Mouse (Mus musculus) cerebellum, adult 2 months (tissue): ENCODE results near the gene Bicra. TPM values are rescaled to one million over a fixed set of nuclear protein-coding genes. Genes with fewer than 3 reads are reported as not detected.

ENCODE experiments used
- DNase-seq, 2 experiments: peaks; one replicate each; pipeline ENCODE4 v3.0.0; 2021
- H3K27ac ChIP-seq: fragments of 200-500 bp; 2 replicates; pipeline ENCODE4 v1.5.1; 2012; ENCODE audit warnings: low read length, control low read depth, inconsistent platforms; ENCODE audit not compliant: insufficient read depth
- H3K27me3 ChIP-seq: fragments of 200-500 bp; 2 replicates; pipeline ENCODE4 v1.6.1; 2012; ENCODE audit warnings: inconsistent platforms, mild to moderate bottlenecking, low read length, moderate library complexity; ENCODE audit not compliant: control insufficient read depth, insufficient read depth
- H3K4me1 ChIP-seq: fragments of 200-500 bp; 2 replicates; pipeline ENCODE4 v1.6.1; 2011; ENCODE audit warnings: low read length; ENCODE audit not compliant: control insufficient read depth, insufficient read depth
- H3K4me3 ChIP-seq: fragments of 200-500 bp; replicated peaks from 2 replicates; pipeline ENCODE3; 2011; ENCODE audit warnings: mild to moderate bottlenecking, low read depth, low read length, control low read depth; ENCODE audit not compliant: insufficient read depth
- CTCF ChIP-seq: fragments of 200-500 bp; IDR thresholded peaks from 2 replicates; pipeline ENCODE4 v1.5.1; 2011; ENCODE audit warnings: low read depth, mild to moderate bottlenecking, control low read depth, low read length, moderate library complexity, borderline replicate concordance; ENCODE audit not compliant: insufficient read depth
- POLR2A ChIP-seq: fragments of 200-500 bp; IDR thresholded peaks from 2 replicates; pipeline ENCODE4 v1.6.1; 2011; ENCODE audit warnings: low read length, control low read depth, borderline replicate concordance; ENCODE audit not compliant: insufficient read depth
- WGBS: fragments of 180-500 bp; shearing (Covaris S2); methylation state at CpG from one replicate; pipeline ENCODE4 v1.1.7; 2018; 5-methylcytosine and 5-hydroxymethylcytosine counted together
- polyA plus RNA-seq: library from polyadenylated mRNA; depleted of rRNA; stranded (reverse); fragments of >200 nt; gene quantifications from 2 replicates; pipeline ENCODE4 v1.2.3, GENCODE M21; 2012

Gene Bicra
- polyA plus RNA-seq, 1 experiment: 12.3 TPM

DNA sequence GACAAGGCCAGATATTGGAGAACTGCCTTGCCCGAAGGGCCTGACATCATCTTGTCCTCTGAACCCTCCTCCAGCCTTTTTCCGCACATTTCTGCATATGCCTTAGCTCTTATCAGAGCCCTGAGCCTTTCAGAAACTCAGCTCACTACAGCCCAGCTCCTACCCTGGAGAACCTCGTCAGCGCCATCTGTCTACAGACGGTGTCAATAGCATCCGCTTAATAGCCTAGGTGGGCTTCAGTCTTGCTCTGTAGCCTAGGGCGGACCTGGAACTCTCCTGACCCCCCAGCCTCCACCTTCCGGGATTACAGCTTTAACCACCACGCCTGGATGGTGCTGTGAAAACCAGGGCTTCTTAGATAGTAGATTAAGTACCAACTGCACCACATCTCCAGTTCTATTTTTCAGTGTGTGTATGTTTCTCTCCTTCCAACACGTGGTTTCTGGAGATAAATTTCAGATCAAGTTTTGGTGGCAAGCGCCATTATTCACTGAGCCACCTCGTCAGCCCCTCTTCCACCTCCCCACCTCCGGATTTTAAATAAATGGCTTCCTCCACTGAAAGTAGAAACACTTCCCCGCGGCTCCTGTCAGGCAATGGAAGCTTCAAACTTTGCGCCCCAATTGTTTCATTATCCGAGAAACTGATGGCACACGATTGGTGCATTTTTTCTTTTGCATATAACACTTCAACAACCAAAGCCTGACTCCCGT is 4.3 kb upstream of the Bicra start:
- Histone ChIP-seq H3K4me1 (no peaks in the 10 kb centered on the region; the same call in 1 of the 2 replicates), H3K4me3 (peak overlapping the region; percentile 37), H3K27ac (no peak overlapping the region), H3K27me3 (no peaks in the 10 kb centered on the region)
- WGBS: 2% methylated on average over 19 of the region's 19 CpGs
- DNase-seq: peak; percentile 79 to 82
- TF ChIP-seq CTCF (peak; percentile 89), POLR2A (no peak)

DNA sequence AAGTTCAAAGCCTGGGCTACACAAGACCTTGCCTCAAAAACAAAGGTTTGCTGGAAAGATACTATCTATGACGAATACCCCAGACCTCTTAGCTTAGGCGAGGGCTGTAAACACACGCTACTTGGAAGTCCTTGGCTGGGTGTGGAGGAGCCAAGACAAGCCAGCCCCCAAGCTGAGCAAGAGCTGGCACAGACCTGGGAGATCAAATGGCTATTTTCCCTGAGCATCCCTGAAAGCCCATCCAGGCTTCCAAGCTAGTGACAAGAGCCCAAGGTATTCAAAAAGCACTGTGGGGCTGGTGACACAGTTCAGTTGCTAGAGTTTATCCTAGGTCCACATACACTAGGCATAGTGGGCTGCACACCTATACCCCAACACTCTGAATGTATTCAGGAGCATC is 2.9 kb upstream of the Bicra start:
- Histone ChIP-seq H3K27ac (no peak overlapping the region), H3K27me3 (no peaks in the 10 kb centered on the region), H3K4me3 (no peak overlapping the region), H3K4me1 (peaks cover 6% of the 10 kb centered on the region; the same call in 1 of the 2 replicates)
- 26% methylated on average over 3 of the region's 3 CpGs for WGBS
- TF ChIP-seq CTCF (no peak), POLR2A (no peak)
- DNase-seq: no peak

DNA sequence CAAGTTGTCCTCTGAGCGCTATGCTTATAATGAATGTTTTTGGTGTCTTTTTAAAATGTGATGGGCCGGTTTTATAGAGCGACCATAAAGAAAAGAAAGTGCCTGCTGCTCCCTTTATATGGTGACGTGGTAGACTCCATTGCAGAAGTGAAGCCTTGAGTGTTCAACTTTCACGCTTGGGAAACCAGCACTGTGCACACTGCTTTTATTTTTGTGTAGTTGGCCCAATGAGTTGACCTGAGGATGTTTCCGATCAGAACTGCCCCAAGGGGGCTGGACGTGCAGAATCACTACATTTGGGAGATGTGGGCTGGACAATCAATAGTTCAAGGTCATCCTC is 1.8 kb upstream of the Bicra start:
- H3K4me1 ChIP-seq: peaks cover 16% of the 10 kb centered on the region; the same call in 1 of the 2 replicates
- TF ChIP-seq POLR2A: no peak
- no peak for TF ChIP-seq CTCF
- H3K27me3 ChIP-seq: no peaks in the 10 kb centered on the region
- DNase-seq: no peak
- 77% methylated on average over 7 of the region's 7 CpGs for WGBS
- no peak overlapping the region for H3K27ac ChIP-seq
- H3K4me3 ChIP-seq: peak overlapping the region; percentile 77

DNA sequence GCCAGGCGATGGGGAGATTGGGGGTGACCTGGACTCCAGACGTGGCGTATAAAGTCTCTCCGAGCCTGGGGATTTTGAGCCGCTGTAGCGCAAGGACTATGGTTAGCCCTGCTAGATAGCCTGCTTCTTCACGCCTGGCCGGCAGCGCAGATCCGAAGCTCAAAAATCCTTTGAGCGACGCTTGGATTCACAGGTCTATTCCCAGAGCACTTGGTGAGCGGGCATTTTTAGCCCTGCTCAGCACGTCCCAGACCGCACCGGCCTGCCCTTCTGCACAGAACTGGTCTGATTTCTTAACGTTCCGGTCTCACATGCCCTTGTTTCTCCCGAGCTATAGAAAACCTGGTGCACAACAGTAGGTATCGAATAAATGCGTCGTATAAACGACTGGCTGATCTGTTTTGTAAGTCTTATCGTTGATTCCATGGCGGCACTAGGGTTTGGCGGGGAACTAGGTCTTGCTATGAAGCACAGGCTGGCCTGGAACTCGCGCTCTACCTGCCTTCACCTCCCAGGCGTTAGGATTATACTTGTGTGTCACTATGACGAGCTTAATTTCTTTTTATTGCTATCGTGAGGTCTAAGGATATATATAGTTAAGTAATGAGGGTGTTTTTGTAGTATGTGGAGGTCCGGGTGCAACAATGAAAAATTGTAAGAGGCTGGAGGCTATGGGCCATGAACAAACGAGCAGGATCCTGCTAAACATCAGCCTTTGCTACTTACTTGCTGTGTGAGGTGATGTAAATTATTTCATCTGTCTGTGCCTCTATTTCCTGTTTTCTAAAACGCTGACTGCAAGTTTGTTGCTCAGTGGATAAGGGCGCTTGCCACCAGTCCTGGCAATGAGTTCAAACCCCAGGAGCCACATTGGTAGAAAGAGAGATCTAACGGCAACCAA is 1.2 kb upstream of the Bicra start:
- DNase-seq: no peak
- Histone ChIP-seq H3K4me1 (peaks cover 19% of the 10 kb centered on the region; the same call in 1 of the 2 replicates), H3K27me3 (no peaks in the 10 kb centered on the region), H3K27ac (peak overlapping the region; percentile 14), H3K4me3 (peak overlapping the region; percentile 77)
- TF ChIP-seq POLR2A: no peak
- TF ChIP-seq CTCF: no peak
- WGBS: 5% methylated on average over 36 of the region's 36 CpGs

DNA sequence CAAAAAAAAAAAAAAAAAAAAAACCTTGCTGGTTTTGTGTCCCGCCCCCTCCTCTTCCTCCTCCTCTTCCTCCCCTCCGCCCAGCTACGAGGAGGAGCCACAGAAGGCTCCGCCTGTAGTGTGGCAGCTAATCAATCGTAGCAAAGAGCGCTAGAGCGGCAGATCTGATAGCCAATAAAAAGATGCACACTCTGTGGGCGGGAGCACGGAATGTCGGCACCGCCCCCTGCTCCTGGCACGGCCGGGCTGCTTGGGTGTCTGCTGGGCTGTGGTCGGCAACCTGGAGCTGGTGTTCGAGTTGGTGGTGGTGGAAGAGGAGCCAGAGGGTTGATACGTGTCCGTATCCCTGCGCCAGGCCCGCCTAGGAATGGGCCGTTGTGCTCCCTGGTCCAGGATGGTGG is 443 bp upstream of the Bicra start:
- Histone ChIP-seq H3K4me3 (peak overlapping the region; percentile 77), H3K27ac (peak overlapping the region; percentile 14), H3K27me3 (no peaks in the 10 kb centered on the region), H3K4me1 (peaks cover 19% of the 10 kb centered on the region; the same call in 1 of the 2 replicates)
- WGBS: 0% methylated on average over 19 of the region's 20 CpGs
- DNase-seq: peak; percentile 97 to 99
- TF ChIP-seq POLR2A: peak; percentile 71; the same call in 1 of the 2 replicates
- TF ChIP-seq CTCF: no peak

DNA sequence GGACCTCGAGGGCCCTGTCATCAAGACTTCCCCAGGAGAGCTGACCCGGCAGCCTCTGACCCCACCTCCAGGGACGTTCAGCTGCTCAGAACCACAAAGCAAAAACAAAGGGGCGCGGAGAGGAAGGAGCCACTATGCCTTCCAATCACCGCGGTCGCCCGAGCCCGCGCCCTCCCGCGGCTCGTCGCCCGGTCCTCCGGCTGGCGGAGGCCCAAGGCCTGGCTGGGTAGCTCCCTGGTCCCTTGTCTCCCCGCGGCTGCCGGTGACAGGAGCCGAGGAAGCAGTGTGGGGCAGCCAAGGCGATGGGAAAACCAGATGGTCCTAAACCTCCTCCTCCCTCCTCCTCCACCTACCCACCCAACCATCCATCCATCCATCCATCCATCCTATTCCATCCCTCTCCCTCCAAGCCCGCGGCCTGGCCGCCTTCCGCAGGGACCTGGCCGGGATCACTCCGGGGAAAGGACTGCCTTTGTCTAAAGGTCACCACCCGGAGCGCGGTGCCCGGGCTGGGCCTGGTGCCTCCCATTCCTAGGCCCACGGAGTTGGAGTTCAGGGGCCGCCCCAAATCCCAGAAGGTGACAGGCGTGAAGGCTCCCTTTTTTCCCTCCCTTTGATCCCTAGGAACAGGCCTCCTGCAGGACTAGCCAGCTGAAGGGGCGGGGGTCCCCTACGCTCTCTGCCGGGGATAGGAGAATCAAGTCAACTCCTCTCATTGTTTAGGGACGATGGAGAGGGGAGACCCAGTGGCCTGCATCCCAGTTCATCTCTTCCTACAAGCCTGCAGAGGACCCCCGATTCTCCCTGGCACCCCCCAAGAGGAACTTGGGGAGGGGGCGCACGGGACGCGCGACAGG is 1.0 kb downstream of the Bicra start:
- Histone ChIP-seq H3K27ac (peak overlapping the region; percentile 99), H3K4me1 (peaks cover 22% of the 10 kb centered on the region)

DNA sequence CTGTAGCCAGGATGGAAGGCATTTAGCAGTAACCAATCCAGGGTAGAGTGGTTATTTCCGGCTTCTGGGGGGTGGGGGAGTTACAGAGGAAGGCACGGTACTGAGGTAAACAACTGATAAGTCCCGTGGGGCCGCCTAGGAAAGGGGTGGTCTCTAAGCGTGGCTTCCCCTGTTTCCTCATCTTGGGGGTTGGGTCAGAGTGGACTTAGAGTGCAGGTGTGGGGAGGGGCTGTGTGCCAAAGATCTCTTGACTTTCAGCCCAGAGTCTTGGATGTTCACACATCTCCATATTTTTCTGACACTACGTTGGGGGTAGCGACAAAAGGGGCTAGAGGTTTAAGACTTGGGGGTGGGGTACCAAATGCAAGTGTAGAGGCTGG is 1.6 kb downstream of the Bicra start:
- H3K4me1 ChIP-seq: peaks cover 25% of the 10 kb centered on the region
- no peaks in the 10 kb centered on the region for H3K27me3 ChIP-seq
- peak overlapping the region; percentile 77 for H3K4me3 ChIP-seq
- peak overlapping the region; percentile 99 for H3K27ac ChIP-seq
- no peak for TF ChIP-seq POLR2A
- no peak for TF ChIP-seq CTCF
- WGBS: 3% methylated on average over 7 of the region's 7 CpGs
- no peak for DNase-seq

More for the DNA sequence above, 1.0 kb downstream of the Bicra start:
- WGBS: under 1% methylated on average over 46 of the region's 46 CpGs
- Histone ChIP-seq H3K27me3 (no peaks in the 10 kb centered on the region), H3K4me3 (peak overlapping the region; percentile 77)
- DNase-seq: peak; percentile 83 to 85
- TF ChIP-seq POLR2A: no peak
- TF ChIP-seq CTCF: no peak
